Mouse (Mus musculus): ENCODE data around the gene Orc4.
"Not testable (repeated sequence)": the region's sequence is repeated elsewhere in the genome, so short reads cannot be mapped to it uniquely, and the experiment has no call there.

Gene Orc4

GRCm38 (mm10) chr2:48950252-48950315 is at the start of gene Orc4:
Gene Orc4 (minus strand): TSS chr2:48950277.
- DNase-seq (ENCODE audit: low spot score): no peak

- no peak for DNase-seq (ENCODE audit: low spot score)
Observed at GRCm38 (mm10) chr2:48990322-48990721, 40.2 kb upstream of the Orc4 start.

DNA sequence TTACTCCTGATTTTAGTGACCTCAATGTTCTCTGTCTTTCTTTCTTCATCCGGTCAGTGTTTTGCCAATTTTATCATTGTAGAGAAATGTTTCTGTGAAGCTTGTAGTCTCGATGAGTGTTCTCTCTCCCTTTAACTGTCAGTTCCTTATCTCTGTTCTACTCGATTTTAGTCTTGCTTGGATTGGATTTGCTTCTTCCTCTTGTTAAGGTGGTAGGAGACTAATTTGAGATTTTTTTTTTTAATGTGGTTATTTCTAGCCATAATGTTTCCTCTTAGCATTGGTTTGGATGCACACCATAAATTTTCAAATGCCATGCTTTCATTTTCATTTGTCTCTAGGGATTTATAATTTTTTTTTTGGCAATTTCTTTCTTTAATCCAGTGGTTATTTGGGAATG is 28.8 kb upstream of the Orc4 start:
- no peak for DNase-seq (ENCODE audit: low spot score)

- DNase-seq (ENCODE audit: low spot score): no peak
Observed at GRCm38 (mm10) chr2:48956591-48956990, 6.5 kb upstream of the Orc4 start.

- no peak for DNase-seq (ENCODE audit: low spot score)
Observed at GRCm38 (mm10) chr2:48950316-48950880, 321 bp upstream of the Orc4 start.

- no peak for DNase-seq (ENCODE audit: low spot score)
Observed at GRCm38 (mm10) chr2:48949743-48950251, 280 bp downstream of the Orc4 start.

DNA sequence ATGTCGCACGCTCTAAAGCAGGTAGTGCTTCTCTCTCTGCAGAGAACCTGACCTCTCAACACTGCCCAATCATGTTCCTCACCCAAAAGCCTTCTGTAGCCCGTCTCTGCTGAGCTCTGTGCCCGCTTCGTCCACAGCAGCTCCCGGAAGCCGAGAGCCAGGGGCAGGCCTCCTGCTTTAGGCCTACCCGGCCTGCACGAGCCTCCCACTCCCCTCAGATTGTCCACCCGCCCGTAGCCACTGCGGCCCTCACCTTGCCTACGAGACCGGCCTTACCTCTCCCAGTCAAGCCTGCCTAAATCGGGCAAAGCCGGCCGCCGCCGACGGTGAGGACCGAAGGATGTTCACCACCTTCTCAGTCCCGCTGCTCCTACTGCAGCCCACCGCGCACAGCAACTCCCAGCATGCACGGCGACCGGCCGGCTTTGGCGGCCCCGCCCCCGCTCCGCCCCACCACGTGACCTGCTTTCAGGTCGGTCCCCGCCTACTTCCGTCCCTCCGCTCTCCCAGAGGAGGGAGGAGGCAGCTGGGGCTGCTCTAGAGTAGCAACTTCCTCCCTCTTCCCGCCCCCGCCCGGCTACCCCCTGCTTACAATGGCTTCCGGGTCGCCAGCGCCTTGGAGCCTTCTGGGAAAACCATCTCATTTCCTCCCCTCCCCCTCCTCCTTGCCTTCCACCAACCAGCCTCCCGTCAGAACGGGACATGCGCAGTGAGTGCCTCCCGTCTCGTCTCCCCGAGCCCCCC is 1.1 kb downstream of the Orc4 start, which contains the start of gene Mbd5:
Mbd5 (plus strand) TSS at position 668 of the 744 bp plus-strand sequence.
- peak; percentile 92 for DNase-seq (ENCODE audit: low spot score)

DNA sequence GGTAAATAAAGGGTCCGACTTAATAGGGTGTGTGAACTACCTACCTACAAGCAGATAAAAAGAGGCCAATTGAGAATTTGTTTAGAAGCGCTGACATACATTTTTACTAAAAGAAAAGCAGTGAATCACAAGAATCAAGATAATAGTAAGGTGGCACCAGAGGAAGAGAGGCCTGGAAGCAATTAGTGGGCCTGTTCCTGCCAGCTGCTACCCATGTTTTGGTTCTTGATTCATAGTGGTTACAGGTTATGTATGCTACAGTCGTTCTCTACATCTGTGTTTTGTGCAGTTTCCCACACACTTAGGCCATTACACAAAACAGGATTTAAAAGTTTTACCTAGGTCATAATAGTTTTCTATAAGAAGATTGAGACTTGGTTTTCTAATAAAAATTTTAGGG is 2.3 kb downstream of the Orc4 start:
- no peak for DNase-seq (ENCODE audit: low spot score)

- DNase-seq (ENCODE audit: low spot score): no peak
Observed at GRCm38 (mm10) chr2:48935058-48935457, 15.0 kb downstream of the Orc4 start.

DNA sequence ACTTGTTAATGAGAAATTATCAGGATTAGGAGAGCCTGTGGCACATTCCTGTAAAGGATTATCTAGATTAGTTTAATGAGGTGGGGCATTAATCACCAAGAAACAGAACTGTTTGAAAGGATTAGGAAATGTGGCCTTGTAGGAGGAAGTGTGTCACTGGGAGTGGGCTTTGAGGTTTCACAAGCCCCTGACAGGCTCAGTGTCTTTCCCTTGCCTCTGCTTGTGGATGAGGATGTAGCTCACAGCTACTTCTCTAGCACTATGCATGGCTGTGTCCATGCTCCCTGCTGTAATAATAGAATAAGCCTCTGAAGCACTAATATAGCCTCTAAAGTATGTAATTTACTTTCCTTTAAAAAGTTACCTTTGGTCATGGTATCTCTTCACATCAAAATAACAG is 34.2 kb downstream of the Orc4 start:
- DNase-seq (ENCODE audit: low spot score): no peak

- DNase-seq (ENCODE audit: low spot score): no peak
Observed at GRCm38 (mm10) chr2:48914185-48914584, 35.9 kb downstream of the Orc4 start.

GRCm38 (mm10) chr2:48908866-48909265 is 41.2 kb downstream of the Orc4 start:
- no peak for DNase-seq (ENCODE audit: low spot score)

- DNase-seq (ENCODE audit: low spot score): no peak
Observed at GRCm38 (mm10) chr2:48895186-48895585, 54.9 kb downstream of the Orc4 start.

GRCm38 (mm10) chr2:48885945-48886344 is 64.1 kb downstream of the Orc4 start:
- peak; percentile 86 for DNase-seq (ENCODE audit: low spot score)

GRCm38 (mm10) chr2:48868199-48868913 is 81.7 kb downstream of the Orc4 start:
- no peak for DNase-seq (ENCODE audit: low spot score)

DNA sequence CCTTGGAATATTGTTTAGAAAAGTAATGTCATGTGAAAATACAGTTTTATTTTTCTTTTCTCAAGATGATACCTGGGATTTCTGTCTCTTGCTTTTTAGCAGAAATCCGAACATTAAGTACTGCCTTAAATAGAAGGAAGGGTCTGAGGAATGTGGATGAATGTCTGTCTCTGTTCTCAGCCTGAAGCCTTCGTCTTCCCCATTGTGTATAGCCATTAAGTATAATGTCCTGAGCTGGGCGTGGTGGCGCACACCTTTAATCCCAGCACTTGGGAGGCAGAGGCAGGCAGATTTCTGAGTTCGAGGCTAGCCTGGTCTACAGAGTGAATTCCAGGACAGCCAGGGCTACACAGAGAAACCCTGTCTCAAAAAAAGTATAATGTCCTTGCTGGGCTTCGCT is 84.5 kb downstream of the Orc4 start:
- not testable (repeated sequence) for DNase-seq (ENCODE audit: low spot score)

Data from layer of hippocampus, adult 9-10 months (tissue).